Mouse (Mus musculus) heart, postnatal 0 days (tissue): Measurements from ENCODE around the gene Cnot1.

ENCODE experiments used
- CTCF ChIP-seq: IDR thresholded peaks from 2 replicates; pipeline ENCODE4 v1.5.1; 2016; ENCODE audit warnings: antibody characterized with exemption, control low read depth, low read depth
- EP300 ChIP-seq: IDR thresholded peaks from 2 replicates; pipeline ENCODE4 v1.6.1; 2016; ENCODE audit warnings: antibody characterized with exemption, low read depth

DNA sequence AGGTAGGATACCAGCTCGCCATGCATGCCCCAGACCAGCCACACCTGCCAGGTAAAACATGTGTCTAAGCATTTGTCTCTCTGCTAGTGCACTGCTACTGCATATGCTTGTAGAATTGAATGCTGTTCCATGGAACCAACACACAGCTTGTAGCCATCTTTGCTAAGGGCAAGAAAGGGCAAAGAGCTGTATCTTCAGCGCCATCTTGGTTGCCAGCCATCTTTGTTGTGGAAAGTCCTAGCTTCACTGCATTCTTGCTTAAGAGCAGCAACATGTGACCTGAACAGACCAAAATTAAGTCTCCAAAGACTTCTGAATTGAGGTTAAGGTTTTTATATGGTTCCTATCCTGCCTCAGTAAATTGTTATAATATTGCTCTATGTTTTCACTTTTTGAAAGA is 25.5 kb downstream of the Cnot1 start:
- TF ChIP-seq CTCF (no peak), EP300 (no peak)
